Mouse (Mus musculus) embryonic facial prominence, embryonic 14.5 days (tissue): Measurements from ENCODE around the gene Flvcr2. TPM values are rescaled to one million over a fixed set of nuclear protein-coding genes. Genes with fewer than 3 reads are reported as not detected.
"Not testable (repeated sequence)": the region's sequence is repeated elsewhere in the genome, so short reads cannot be mapped to it uniquely, and the experiment has no call there.

Experiments
- ATAC-seq: fragments of 200-750 bp; cut with Nextera tagmentation; 2 replicates; pipeline ENCODE4 v1.8.0; 2017; ENCODE audit warnings: low read depth, moderate number of reproducible peaks, moderate TSS enrichment
- DNase-seq: peaks from one replicate; pipeline ENCODE4 v3.0.0-alpha.2; 2015; ENCODE audit warnings: low spot score
- H3K27ac ChIP-seq: fragments of 300-500 bp; sonication (generic); replicated peaks from 2 replicates; pipeline ENCODE4 v1.5.1; 2014; ENCODE audit warnings: low read depth, mild to moderate bottlenecking, low read length, moderate library complexity
- H3K27me3 ChIP-seq: fragments of 300-500 bp; sonication (generic); replicated peaks from 2 replicates; pipeline ENCODE4 v1.6.1; 2014; ENCODE audit warnings: low read length; ENCODE audit not compliant: control insufficient read depth, insufficient read depth
- H3K36me3 ChIP-seq: fragments of 300-500 bp; sonication (generic); 2 replicates; pipeline ENCODE4 v1.6.1; 2014; ENCODE audit warnings: low read length, mixed read lengths; ENCODE audit not compliant: control insufficient read depth, insufficient read depth
- H3K4me1 ChIP-seq: fragments of 300-500 bp; sonication (generic); 2 replicates; pipeline ENCODE4 v1.6.1; 2014; ENCODE audit warnings: antibody characterized with exemption, low read length; ENCODE audit not compliant: control insufficient read depth, insufficient read depth
- H3K4me2 ChIP-seq: fragments of 300-500 bp; sonication (generic); 2 replicates; pipeline ENCODE4 v1.6.1; 2014; ENCODE audit warnings: low read depth, mild to moderate bottlenecking, low read length, moderate library complexity, mixed read lengths
- H3K4me3 ChIP-seq: fragments of 300-500 bp; sonication (generic); 2 replicates; pipeline ENCODE4 v1.5.1; 2014; ENCODE audit warnings: low read depth, mild to moderate bottlenecking, low read length
- H3K9ac ChIP-seq: fragments of 300-500 bp; sonication (generic); 2 replicates; pipeline ENCODE4 v1.6.1; 2014; ENCODE audit warnings: low read depth, mild to moderate bottlenecking, low read length, moderate library complexity, mixed read lengths
- H3K9me3 ChIP-seq: fragments of 300-500 bp; sonication (generic); 2 replicates; pipeline ENCODE4 v1.6.1; 2016; ENCODE audit warnings: low read length; ENCODE audit not compliant: control insufficient read depth
- WGBS: fragments of 180-500 bp; shearing (Covaris S2); extraction: QIAGEN DNeasy Blood & Tissue Kit; methylation state at CpG from one replicate; pipeline ENCODE4 v1.1.7; 2014; 5-methylcytosine and 5-hydroxymethylcytosine counted together
- polyA plus RNA-seq: library from polyadenylated mRNA; unstranded; fragments of >200 nt; fragmentation: Nextera tagmentation; extraction: Ambion mirVana; gene quantifications from 2 replicates; pipeline ENCODE4 v1.2.1, GENCODE M21; 2014

The Flvcr2 gene
- polyA plus RNA-seq: 2.7 and 2.8 TPM in 2 replicates

DNA sequence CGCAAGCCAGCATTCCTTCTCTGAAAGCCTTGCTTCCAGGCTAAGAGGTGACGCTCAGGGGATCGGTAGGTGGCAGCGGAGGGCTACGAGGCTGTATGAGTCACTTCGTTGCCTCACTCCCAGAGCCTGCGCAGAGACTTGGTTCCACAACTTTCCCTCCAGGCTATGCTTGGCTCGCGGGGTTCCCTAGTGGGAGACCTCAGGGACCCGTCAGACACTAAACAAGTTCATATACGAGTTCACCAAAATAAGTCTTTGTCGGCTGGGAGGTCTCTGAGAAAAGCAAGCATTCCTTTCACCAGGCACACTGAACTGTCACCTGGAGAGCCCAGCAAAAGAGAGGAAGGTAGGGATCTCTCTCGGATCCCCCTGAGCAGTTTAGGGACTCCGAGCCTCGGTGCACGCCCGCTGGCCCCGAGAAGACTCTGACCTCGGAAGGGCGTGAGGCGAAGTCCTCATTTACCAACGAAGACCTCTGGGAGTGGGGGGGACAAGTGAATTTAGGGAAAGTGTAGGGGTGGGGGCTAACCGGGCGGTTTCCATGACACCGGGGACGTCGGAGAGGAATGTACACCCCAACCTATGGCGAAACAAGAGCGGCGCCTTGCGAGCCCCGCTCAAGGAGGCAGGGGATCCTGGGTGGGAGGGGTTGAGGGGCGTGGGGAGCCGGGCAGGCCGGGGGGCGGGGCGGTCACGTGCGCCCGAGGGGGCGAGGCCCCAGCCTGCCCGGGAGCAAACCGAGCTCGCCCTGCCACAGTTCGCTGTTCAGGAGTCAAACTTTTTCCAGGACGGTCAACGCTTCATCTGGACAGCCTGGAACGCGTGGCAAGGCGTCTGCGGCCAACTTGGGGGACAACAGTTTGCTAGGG lies at the start of gene Flvcr2:
Gene Flvcr2, plus strand, starts transcription at position 713 of the 869 bp plus-strand sequence.
- H3K4me2 ChIP-seq: peak within 1 kb of the TSS; percentile 99
- H3K27me3 ChIP-seq: no peaks in the 10 kb centered on the region
- peak within 1 kb of the TSS; percentile 53 for H3K4me3 ChIP-seq
- ATAC-seq: peak; percentile 90
- H3K36me3 ChIP-seq: no peaks in the 10 kb centered on the region
- no peaks in the 10 kb centered on the region for H3K9me3 ChIP-seq
- peak within 1 kb of the TSS; percentile 54; the same call in 1 of the 2 replicates for H3K27ac ChIP-seq
- WGBS: under 1% methylated on average over 44 of the region's 51 CpGs
- peak; percentile 94 for DNase-seq
- H3K4me1 ChIP-seq: 0 out of 2 replicates have a peak, but pooled peaks cover 7% of the 10 kb centered on the region
- peak within 1 kb of the TSS; percentile 62 for H3K9ac ChIP-seq

GRCm38 (mm10) chr12:85698179-85698578 lies 48.2 kb upstream of the Flvcr2 start:
- H3K4me2 ChIP-seq: peak overlapping the region; percentile 45
- H3K4me3 ChIP-seq: peak overlapping the region; percentile 26
- H3K36me3 ChIP-seq, H3K4me1 ChIP-seq, H3K27me3 ChIP-seq, DNase-seq, H3K9me3 ChIP-seq: not testable (repeated sequence)
- H3K9ac ChIP-seq: peak overlapping the region; percentile 37; the same call in 1 of the 2 replicates
- ATAC-seq: peak; percentile 92
- 29% methylated on average over 6 of the region's 37 CpGs for WGBS
- H3K27ac ChIP-seq: 0 out of 2 replicates have a peak overlapping the region, but pooled peaks have one; percentile 10

- Histone ChIP-seq H3K4me3 (no peak overlapping the region), H3K9ac (no peak overlapping the region), H3K9me3 (no peaks in the 10 kb centered on the region), H3K27me3 (no peaks in the 10 kb centered on the region), H3K27ac (no peak overlapping the region), H3K4me2 (no peak overlapping the region), H3K36me3 (no peaks in the 10 kb centered on the region), H3K4me1 (peaks cover 10% of the 10 kb centered on the region)
- DNase-seq (peak; percentile 41), ATAC-seq (no peak; the same call in 1 of the 2 replicates)
- 62% methylated on average over 6 of the region's 6 CpGs for WGBS
Observed at GRCm38 (mm10) chr12:85700191-85700841, 46.0 kb upstream of the Flvcr2 start.

DNA sequence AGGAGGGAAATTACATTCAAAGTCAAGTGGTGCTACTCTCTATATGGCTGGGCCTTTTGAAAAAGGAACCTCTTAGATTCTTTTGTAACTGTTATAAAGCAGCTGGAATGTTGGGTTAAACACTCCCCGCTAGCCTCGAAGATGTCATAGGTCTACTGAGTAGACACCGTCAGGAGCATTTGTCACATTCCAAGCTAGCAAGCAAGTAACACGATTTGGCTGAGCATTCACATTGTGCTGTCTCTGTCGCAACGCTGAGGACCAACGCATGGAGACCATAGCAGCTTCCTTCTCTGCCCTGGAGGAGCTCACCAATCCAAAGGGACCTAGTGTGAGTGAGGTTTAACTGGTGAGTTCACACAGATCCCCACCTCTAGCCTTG lies 45.5 kb upstream of the Flvcr2 start:
- Histone ChIP-seq H3K4me1 (peaks cover 14% of the 10 kb centered on the region), H3K36me3 (no peaks in the 10 kb centered on the region), H3K9ac (no peak overlapping the region), H3K27ac (no peak overlapping the region), H3K9me3 (no peaks in the 10 kb centered on the region), H3K4me2 (no peak overlapping the region), H3K4me3 (no peak overlapping the region), H3K27me3 (no peaks in the 10 kb centered on the region)
- WGBS: 77% methylated on average over 7 of the region's 7 CpGs
- DNase-seq: no peak
- ATAC-seq: no peak

- no peak overlapping the region for H3K4me3 ChIP-seq
- H3K4me1 ChIP-seq: peaks cover 20% of the 10 kb centered on the region
- H3K4me2 ChIP-seq: no peak overlapping the region
- no peaks in the 10 kb centered on the region for H3K27me3 ChIP-seq
- no peak overlapping the region for H3K9ac ChIP-seq
- no peaks in the 10 kb centered on the region for H3K36me3 ChIP-seq
- ATAC-seq (no peak), DNase-seq (no peak)
- H3K27ac ChIP-seq: no peak overlapping the region
- no peaks in the 10 kb centered on the region for H3K9me3 ChIP-seq
- WGBS: 81% methylated on average over 15 of the region's 15 CpGs
Observed at GRCm38 (mm10) chr12:85702166-85703055, 43.9 kb upstream of the Flvcr2 start.

DNA sequence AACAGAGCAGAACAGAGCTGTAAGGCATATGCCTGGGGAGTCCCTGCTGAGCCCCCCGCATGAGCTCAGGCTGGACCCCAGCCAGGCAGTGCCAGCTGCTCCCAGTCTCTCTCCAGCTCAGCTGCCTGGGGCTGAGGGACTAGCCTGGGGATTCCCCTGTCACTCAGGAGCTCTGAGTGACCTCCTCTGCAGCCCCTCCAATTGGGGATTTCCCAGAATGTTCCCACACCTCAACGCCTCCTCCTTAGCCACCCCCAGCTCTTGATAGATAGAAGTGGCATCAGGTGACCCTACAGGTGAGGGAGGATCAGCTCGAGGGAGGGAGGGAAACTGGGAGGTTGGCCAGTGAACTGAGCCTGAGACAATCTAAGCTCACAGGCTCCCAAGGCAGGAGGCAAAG lies 42.8 kb upstream of the Flvcr2 start:
- no peaks in the 10 kb centered on the region for H3K36me3 ChIP-seq
- WGBS: 61% methylated on average over 3 of the region's 3 CpGs
- no peak for ATAC-seq
- no peaks in the 10 kb centered on the region for H3K9me3 ChIP-seq
- H3K27me3 ChIP-seq: no peaks in the 10 kb centered on the region
- peaks cover 20% of the 10 kb centered on the region for H3K4me1 ChIP-seq
- peak; percentile 8 for DNase-seq
- H3K4me3 ChIP-seq: no peak overlapping the region
- H3K27ac ChIP-seq: no peak overlapping the region
- no peak overlapping the region for H3K9ac ChIP-seq
- no peak overlapping the region for H3K4me2 ChIP-seq

GRCm38 (mm10) chr12:85704566-85704965 lies 41.8 kb upstream of the Flvcr2 start:
- Histone ChIP-seq H3K4me1 (peaks cover 20% of the 10 kb centered on the region), H3K27me3 (no peaks in the 10 kb centered on the region), H3K4me2 (no peak overlapping the region), H3K4me3 (no peak overlapping the region), H3K36me3 (no peaks in the 10 kb centered on the region), H3K27ac (no peak overlapping the region), H3K9ac (no peak overlapping the region), H3K9me3 (no peaks in the 10 kb centered on the region)
- ATAC-seq (no peak; the same call in 1 of the 2 replicates), DNase-seq (no peak)
- 62% methylated on average over 7 of the region's 7 CpGs for WGBS
